Mouse (Mus musculus) stomach, embryonic 15.5 days (tissue): Measurements from ENCODE around the gene Pdcd2. TPM values are rescaled to one million over a fixed set of nuclear protein-coding genes. Genes with fewer than 3 reads are reported as not detected.
A peak's percentile ranks its signal among the peaks of the same experiment; 100 is the strongest.

ENCODE experiments used
- ATAC-seq: fragments of 200-750 bp; cut with Nextera tagmentation; 2 replicates; pipeline ENCODE4 v1.8.0; 2017; ENCODE audit warnings: low read depth, moderate number of reproducible peaks, moderate TSS enrichment; ENCODE audit not compliant: insufficient read depth, low FRiP score
- H3K27ac ChIP-seq: fragments of 300-500 bp; sonication (generic); 2 replicates; pipeline ENCODE4 v1.5.1; 2015; ENCODE audit warnings: mild to moderate bottlenecking, inconsistent platforms
- H3K27me3 ChIP-seq: fragments of 300-500 bp; sonication (generic); replicated peaks from 2 replicates; pipeline ENCODE4 v1.6.1; 2015; ENCODE audit warnings: inconsistent platforms
- H3K36me3 ChIP-seq: fragments of 300-500 bp; sonication (generic); 2 replicates; pipeline ENCODE4 v1.6.1; 2015; ENCODE audit warnings: inconsistent platforms
- H3K4me1 ChIP-seq: fragments of 300-500 bp; sonication (generic); 2 replicates; pipeline ENCODE4 v1.6.1; 2015; ENCODE audit warnings: inconsistent platforms
- H3K4me2 ChIP-seq: fragments of 300-500 bp; sonication (generic); 2 replicates; pipeline ENCODE4 v1.6.1; 2015; ENCODE audit warnings: mild to moderate bottlenecking, inconsistent platforms
- H3K4me3 ChIP-seq: fragments of 300-500 bp; sonication (generic); replicated peaks from 2 replicates; pipeline ENCODE4 v1.5.1; 2015; ENCODE audit warnings: inconsistent platforms
- H3K9ac ChIP-seq: fragments of 300-500 bp; sonication (generic); 2 replicates; pipeline ENCODE4 v1.6.1; 2015; ENCODE audit warnings: inconsistent platforms
- H3K9me3 ChIP-seq: fragments of 300-500 bp; sonication (generic); 2 replicates; pipeline ENCODE4 v1.6.1; 2016; ENCODE audit warnings: inconsistent platforms
- WGBS: fragments of 180-500 bp; shearing (Covaris S2); methylation state at CpG from one replicate; pipeline ENCODE4 v1.1.7; 2015; 5-methylcytosine and 5-hydroxymethylcytosine counted together
- polyA plus RNA-seq: library from polyadenylated mRNA; unstranded; fragments of >200 nt; fragmentation: Nextera tagmentation; extraction: Ambion mirVana; gene quantifications from 2 replicates; pipeline ENCODE4 v1.2.1, GENCODE M21; 2015

Gene Pdcd2
- polyA plus RNA-seq, 1 experiment from 2014 or later = 45.1 TPM

- peak overlapping the region; percentile 81 for H3K4me2 ChIP-seq
- H3K27ac ChIP-seq = peak overlapping the region; percentile 96
- H3K9ac ChIP-seq = peak overlapping the region; percentile 94
- H3K27me3 ChIP-seq = no peaks in the 10 kb centered on the region
- ATAC-seq = peak; percentile 93
- peaks cover 13% of the 10 kb centered on the region for H3K4me1 ChIP-seq
- peak overlapping the region; percentile 99 for H3K4me3 ChIP-seq
- H3K9me3 ChIP-seq = no peaks in the 10 kb centered on the region
- under 1% methylated on average over 50 of the region's 50 CpGs for WGBS
- H3K36me3 ChIP-seq = peaks cover 6% of the 10 kb centered on the region; the same call in 1 of the 2 replicates
Measured at GRCm38 (mm10) chr17:15497882-15498752, 29.0 kb downstream of the Pdcd2 start.

- no peak overlapping the region for H3K9ac ChIP-seq
- H3K27ac ChIP-seq = no peak overlapping the region
- H3K36me3 ChIP-seq = peaks cover 37% of the 10 kb centered on the region
- no peak overlapping the region for H3K4me2 ChIP-seq
- ATAC-seq = no peak
- H3K4me1 ChIP-seq = no peaks in the 10 kb centered on the region
- no peaks in the 10 kb centered on the region for H3K27me3 ChIP-seq
- no peak overlapping the region for H3K4me3 ChIP-seq
- H3K9me3 ChIP-seq = no peaks in the 10 kb centered on the region
- 92% methylated on average over 7 of the region's 7 CpGs for WGBS
Measured at GRCm38 (mm10) chr17:15490542-15490941, 36.6 kb downstream of the Pdcd2 start.

- H3K4me1 ChIP-seq = no peaks in the 10 kb centered on the region
- ATAC-seq = no peak
- no peak overlapping the region for H3K27ac ChIP-seq
- 86% methylated on average over 4 of the region's 4 CpGs for WGBS
- H3K9me3 ChIP-seq = no peaks in the 10 kb centered on the region
- no peak overlapping the region for H3K9ac ChIP-seq
- no peaks in the 10 kb centered on the region for H3K27me3 ChIP-seq
- no peak overlapping the region for H3K4me3 ChIP-seq
- H3K36me3 ChIP-seq = peaks cover 55% of the 10 kb centered on the region
- no peak overlapping the region for H3K4me2 ChIP-seq
Measured at GRCm38 (mm10) chr17:15472671-15473070, 54.4 kb downstream of the Pdcd2 start.

Other genes with a start within 250 kb of the Pdcd2 start
- gene Dll1, start 150.4 kb downstream of the Pdcd2 start, polyA plus RNA-seq = 14.2 and 16.0 TPM in 2 replicates
- 26.3 and 26.8 TPM in 2 replicates for gene Fam120b, start 131.1 kb downstream of the Pdcd2 start, polyA plus RNA-seq
- gene Psmb1, start 27.6 kb downstream of the Pdcd2 start, polyA plus RNA-seq = 248 and 249 TPM in 2 replicates
- 35.9 and 41.3 TPM in 2 replicates for gene Tbp, start 27.4 kb downstream of the Pdcd2 start, polyA plus RNA-seq
- 1.3 and 1.9 TPM in 2 replicates for gene Prdm9, start 37.1 kb upstream of the Pdcd2 start, polyA plus RNA-seq
- gene Chd1, start 177.7 kb upstream of the Pdcd2 start, polyA plus RNA-seq = 30.0 and 30.5 TPM in 2 replicates